ENCODE assay signal across 8 mouse cellular contexts in genomic region chr4:149822126-149822525, GRCm38 (mm10). TPM values are rescaled to one million over a fixed set of nuclear protein-coding genes. Genes with fewer than 3 reads are reported as not detected.
DNase-seq lines count a peak whose midpoint lies in the region; ATAC-seq lines count a peak whose summit lies in the region.

No protein-coding gene starts in this region.

- no peaks in the 10 kb centered on the region for H3K27me3 ChIP-seq in midbrain, embryonic 16.5 days (ENCODE audit: control insufficient read depth, insufficient read depth, low read depth, low read length)
- no peaks in the 10 kb centered on the region for H3K27me3 ChIP-seq in midbrain, embryonic 13.5 days
- no peaks in the 10 kb centered on the region for H3K27me3 ChIP-seq in stomach, embryonic 15.5 days (replicated peaks)

- H3K36me3 ChIP-seq in midbrain, embryonic 16.5 days (ENCODE audit: control insufficient read depth, insufficient read depth, low read length): no peaks in the 10 kb centered on the region
- H3K36me3 ChIP-seq in midbrain, embryonic 13.5 days: no peaks in the 10 kb centered on the region
- H3K36me3 ChIP-seq in stomach, embryonic 15.5 days: no peaks in the 10 kb centered on the region

- WGBS in midbrain, embryonic 16.5 days: 47% methylated on average over 9 of the region's 9 CpGs
- 60% methylated on average over 9 of the region's 9 CpGs for WGBS in midbrain, embryonic 13.5 days
- WGBS in stomach, embryonic 15.5 days: 35% methylated on average over 9 of the region's 9 CpGs

- peak; percentile 23 for DNase-seq in cerebellum, adult 8-10 months
- peak; percentile 55 to 65 for DNase-seq in heart, adult 9 months (ENCODE audit: low spot score in 2 of 2)
- DNase-seq in kidney, postnatal 36 days: peak; percentile 70 to 73
- DNase-seq in spleen, postnatal 4 days (ENCODE audit: low spot score in 2 of 2): no peak
- DNase-seq in frontal cortex, postnatal 36 days (ENCODE audit: low spot score in 2 of 2): no peak

- H3K4me3 ChIP-seq in midbrain, embryonic 16.5 days (ENCODE audit: low read depth, low read length): no peak overlapping the region
- no peak overlapping the region for H3K4me3 ChIP-seq in midbrain, embryonic 13.5 days (replicated peaks)
- H3K4me3 ChIP-seq in stomach, embryonic 15.5 days (replicated peaks): no peak overlapping the region

- peak overlapping the region; percentile 14; the same call in 1 of the 2 replicates for H3K4me2 ChIP-seq in midbrain, embryonic 16.5 days (ENCODE audit: low read length)
- no peak overlapping the region for H3K4me2 ChIP-seq in midbrain, embryonic 13.5 days (replicated peaks)
- H3K4me2 ChIP-seq in stomach, embryonic 15.5 days: no peak overlapping the region

- ATAC-seq in midbrain, embryonic 16.5 days: no peak
- ATAC-seq in midbrain, embryonic 13.5 days: no peak
- ATAC-seq in stomach, embryonic 15.5 days (ENCODE audit: insufficient read depth, low FRiP score, low read depth): peak; percentile 30; the same call in 1 of the 2 replicates

- H3K27ac ChIP-seq in midbrain, embryonic 16.5 days (ENCODE audit: low read length): no peak overlapping the region
- H3K27ac ChIP-seq in midbrain, embryonic 13.5 days: no peak overlapping the region
- no peak overlapping the region for H3K27ac ChIP-seq in stomach, embryonic 15.5 days

- no peaks in the 10 kb centered on the region for H3K9me3 ChIP-seq in midbrain, embryonic 16.5 days (replicated peaks; ENCODE audit: control insufficient read depth, low read length, poor library complexity, severe bottlenecking)
- 0 out of 2 replicates have a peak, but pooled peaks cover 4% of the 10 kb centered on the region for H3K9me3 ChIP-seq in midbrain, embryonic 13.5 days
- no peaks in the 10 kb centered on the region for H3K9me3 ChIP-seq in stomach, embryonic 15.5 days

- H3K4me1 ChIP-seq in midbrain, embryonic 16.5 days (ENCODE audit: control insufficient read depth, insufficient read depth, low read length): 0 out of 2 replicates have a peak, but pooled peaks cover 3% of the 10 kb centered on the region
- H3K4me1 ChIP-seq in midbrain, embryonic 13.5 days (replicated peaks): peaks cover 7% of the 10 kb centered on the region
- H3K4me1 ChIP-seq in stomach, embryonic 15.5 days: peaks cover 5% of the 10 kb centered on the region; the same call in 1 of the 2 replicates

- H3K9ac ChIP-seq in midbrain, embryonic 16.5 days (ENCODE audit: low read depth, low read length): no peak overlapping the region
- H3K9ac ChIP-seq in midbrain, embryonic 13.5 days (replicated peaks): no peak overlapping the region
- no peak overlapping the region for H3K9ac ChIP-seq in stomach, embryonic 15.5 days

RNA-seq across cellular contexts. Expression of gene Slc25a33, which starts 48.0 kb away (rescaled TPM):
- polyA plus RNA-seq in midbrain, embryonic 16.5 days (2015; fragmentation: Nextera tagmentation; extraction: Ambion mirVana): 28.8 and 29.1 TPM in 2 replicates
- 20.2 and 21.9 TPM in 2 replicates for polyA plus RNA-seq in midbrain, embryonic 13.5 days (2015; fragmentation: Nextera tagmentation; extraction: Ambion mirVana)
- 10.4 and 10.6 TPM in 2 replicates for polyA plus RNA-seq in stomach, embryonic 15.5 days (2015; fragmentation: Nextera tagmentation; extraction: Ambion mirVana)

Comparison
In these comparisons a context has a peak if more than half of its experiments do, and no peak if none do; other contexts are left out.
1. DNase-seq: peak in cerebellum, adult 8-10 months (single experiment), heart, adult 9 months (2 of 2) and kidney, postnatal 36 days (2 of 2); none in spleen, postnatal 4 days (0 of 2) and frontal cortex, postnatal 36 days (0 of 2).